Mouse (Mus musculus) limb, embryonic 12.5 days (tissue): ENCODE measurements around the gene Nr2e3. TPM values are rescaled to one million over a fixed set of nuclear protein-coding genes. Genes with fewer than 3 reads are reported as not detected.

Experiments used
- ATAC-seq: fragments of 200-750 bp; cut with Nextera tagmentation; 2 replicates; pipeline ENCODE4 v1.8.0; 2017; ENCODE audit warnings: low read depth, moderate TSS enrichment; ENCODE audit not compliant: insufficient number of reproducible peaks, insufficient read depth, low FRiP score, low TSS enrichment
- H3K27ac ChIP-seq: fragments of 300-500 bp; sonication (generic); 2 replicates; pipeline ENCODE4 v1.5.1; 2016; ENCODE audit warnings: mild to moderate bottlenecking, moderate library complexity
- H3K27me3 ChIP-seq: fragments of 300-500 bp; sonication (generic); 2 replicates; pipeline ENCODE4 v1.6.1; 2016; ENCODE audit warnings: mild to moderate bottlenecking, moderate library complexity
- H3K36me3 ChIP-seq: fragments of 300-500 bp; sonication (generic); 2 replicates; pipeline ENCODE4 v1.6.1; 2016; ENCODE audit warnings: mild to moderate bottlenecking, moderate library complexity
- H3K4me1 ChIP-seq: fragments of 300-500 bp; sonication (generic); replicated peaks from 2 replicates; pipeline ENCODE4 v1.6.1; 2016
- H3K4me2 ChIP-seq: fragments of 300-500 bp; sonication (generic); 2 replicates; pipeline ENCODE4 v1.6.1; 2016; ENCODE audit warnings: mild to moderate bottlenecking, moderate library complexity
- H3K4me3 ChIP-seq: fragments of 300-500 bp; sonication (generic); replicated peaks from 2 replicates; pipeline ENCODE4 v1.5.1; 2016; ENCODE audit warnings: mild to moderate bottlenecking
- H3K9ac ChIP-seq: fragments of 300-500 bp; sonication (generic); replicated peaks from 2 replicates; pipeline ENCODE4 v1.6.1; 2016; ENCODE audit warnings: mild to moderate bottlenecking, moderate library complexity
- H3K9me3 ChIP-seq: fragments of 300-500 bp; sonication (generic); 2 replicates; pipeline ENCODE4 v1.6.1; 2016; ENCODE audit warnings: mild to moderate bottlenecking, moderate library complexity
- WGBS: fragments of 180-500 bp; shearing (Covaris S2); methylation state at CpG from one replicate; pipeline ENCODE4 v1.1.7; 2016; 5-methylcytosine and 5-hydroxymethylcytosine counted together
- polyA plus RNA-seq: library from polyadenylated mRNA; unstranded; fragments of >200 nt; fragmentation: Nextera tagmentation; extraction: Ambion mirVana; gene quantifications from 2 replicates; pipeline ENCODE4 v1.2.1, GENCODE M21; 2016

Gene Nr2e3
- polyA plus RNA-seq, 1 experiment from 2014 or later, result 3.1 TPM

DNA sequence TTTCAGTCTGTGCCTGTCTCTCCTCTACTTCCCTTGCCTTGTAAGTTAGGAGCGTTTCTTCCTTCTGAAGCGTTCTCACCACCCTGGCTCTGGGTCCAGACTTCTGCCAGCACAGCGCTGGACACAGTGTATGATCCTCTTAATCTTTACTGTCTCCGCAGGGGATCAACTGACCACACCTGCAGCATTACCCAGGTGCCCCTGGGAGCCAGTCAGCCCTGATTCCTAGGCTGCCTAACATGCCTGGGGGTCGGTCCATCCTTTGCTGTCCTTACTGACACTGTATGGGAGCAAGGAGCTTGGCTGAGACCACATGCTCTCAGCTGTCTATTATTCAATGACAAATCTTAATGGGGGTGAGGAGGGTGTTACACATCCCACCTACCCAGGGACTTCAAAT lies 10.5 kb downstream of the Nr2e3 start:
- Histone ChIP-seq H3K4me1 (peaks cover 20% of the 10 kb centered on the region), H3K27me3 (no peaks in the 10 kb centered on the region), H3K9ac (no peak overlapping the region), H3K36me3 (no peaks in the 10 kb centered on the region), H3K4me2 (no peak overlapping the region), H3K27ac (no peak overlapping the region), H3K4me3 (no peak overlapping the region), H3K9me3 (no peaks in the 10 kb centered on the region)
- 82% methylated on average over 5 of the region's 5 CpGs for whole genome bisulfite sequencing
- no peak for ATAC-seq

DNA sequence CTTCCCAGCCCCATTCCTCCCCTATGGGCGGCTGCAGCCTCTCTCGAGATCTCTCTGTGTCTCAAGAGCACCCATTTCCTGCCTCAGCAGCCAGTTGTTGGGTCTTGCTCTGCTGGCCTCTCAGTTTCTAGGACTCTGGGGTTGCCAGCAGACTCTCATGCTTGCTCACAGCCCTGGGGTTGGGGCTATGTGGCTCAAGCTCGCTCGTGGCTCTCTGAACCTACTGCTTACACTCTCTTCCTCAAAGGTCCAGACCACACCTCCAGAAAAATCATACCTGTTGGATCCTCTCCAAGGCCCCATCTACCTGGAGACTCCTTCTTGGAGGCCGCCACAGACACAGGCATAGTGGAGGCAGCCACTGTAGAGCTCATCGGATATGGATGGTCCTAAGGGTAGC lies 10.9 kb downstream of the Nr2e3 start:
- no peaks in the 10 kb centered on the region for H3K27me3 ChIP-seq
- no peak overlapping the region for H3K4me3 ChIP-seq
- no peak for ATAC-seq
- no peaks in the 10 kb centered on the region for H3K9me3 ChIP-seq
- H3K4me1 ChIP-seq, result peaks cover 18% of the 10 kb centered on the region
- no peaks in the 10 kb centered on the region for H3K36me3 ChIP-seq
- no peak overlapping the region for H3K27ac ChIP-seq
- H3K9ac ChIP-seq, result no peak overlapping the region
- 79% methylated on average over 6 of the region's 6 CpGs for WGBS
- H3K4me2 ChIP-seq, result no peak overlapping the region

DNA sequence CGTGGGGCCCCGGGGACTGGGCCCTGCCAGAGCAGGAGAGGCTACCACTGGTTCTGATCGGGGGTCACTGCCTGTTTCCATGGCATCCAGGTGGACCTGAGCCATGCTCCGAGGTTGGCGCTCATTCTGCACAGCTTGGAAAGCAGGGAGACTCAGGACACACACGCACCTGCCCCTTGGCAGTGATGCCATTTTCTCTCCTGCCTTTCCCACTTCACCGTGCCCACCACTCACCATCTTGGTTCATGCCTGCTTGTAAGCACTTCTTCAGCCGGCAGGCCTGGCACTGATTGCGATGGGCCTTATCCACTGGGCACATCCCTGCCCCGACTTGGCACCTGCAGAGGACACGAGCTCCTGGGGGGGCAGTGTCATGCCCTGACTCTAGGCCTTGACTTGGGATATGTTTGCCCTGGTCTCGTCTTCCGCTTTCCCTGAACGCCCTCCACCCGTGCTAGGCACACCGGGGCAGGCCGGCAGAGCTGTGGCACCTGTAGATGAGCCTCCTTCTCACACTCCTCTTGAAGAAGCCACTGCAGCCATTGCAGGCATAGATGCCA lies 11.7 kb downstream of the Nr2e3 start:
- Histone ChIP-seq H3K9me3 (no peaks in the 10 kb centered on the region), H3K4me1 (peaks cover 16% of the 10 kb centered on the region), H3K27me3 (no peaks in the 10 kb centered on the region), H3K27ac (no peak overlapping the region), H3K9ac (no peak overlapping the region), H3K4me3 (no peak overlapping the region), H3K4me2 (no peak overlapping the region), H3K36me3 (no peaks in the 10 kb centered on the region)
- ATAC-seq, result no peak
- 86% methylated on average over 17 of the region's 17 CpGs for WGBS

DNA sequence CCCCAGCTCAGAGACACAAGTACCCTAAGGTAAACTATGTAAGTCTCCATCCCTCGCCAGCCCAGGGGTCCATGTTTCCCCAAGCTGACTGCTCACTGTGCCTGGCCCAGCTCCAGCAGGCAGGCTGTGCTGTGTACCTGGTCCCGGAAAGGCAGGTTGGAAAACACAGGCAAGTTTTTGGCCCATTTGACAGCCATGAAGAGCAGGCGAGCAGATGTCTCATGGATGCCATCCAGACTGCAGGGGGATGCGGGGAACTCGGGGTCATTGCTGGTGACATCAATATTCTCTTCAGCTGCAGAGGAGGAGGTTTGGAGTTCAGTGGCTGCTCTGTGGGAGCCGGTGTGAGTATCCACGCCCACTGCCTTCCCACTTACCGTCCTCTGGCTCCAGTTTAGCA lies 12.2 kb downstream of the Nr2e3 start:
- Histone ChIP-seq H3K4me3 (no peak overlapping the region), H3K9ac (no peak overlapping the region), H3K27ac (no peak overlapping the region), H3K9me3 (no peaks in the 10 kb centered on the region), H3K27me3 (no peaks in the 10 kb centered on the region), H3K36me3 (no peaks in the 10 kb centered on the region), H3K4me1 (peaks cover 13% of the 10 kb centered on the region; the same call in 1 of the 2 replicates), H3K4me2 (no peak overlapping the region)
- WGBS, result 70% methylated on average over 8 of the region's 8 CpGs
- ATAC-seq, result no peak

DNA sequence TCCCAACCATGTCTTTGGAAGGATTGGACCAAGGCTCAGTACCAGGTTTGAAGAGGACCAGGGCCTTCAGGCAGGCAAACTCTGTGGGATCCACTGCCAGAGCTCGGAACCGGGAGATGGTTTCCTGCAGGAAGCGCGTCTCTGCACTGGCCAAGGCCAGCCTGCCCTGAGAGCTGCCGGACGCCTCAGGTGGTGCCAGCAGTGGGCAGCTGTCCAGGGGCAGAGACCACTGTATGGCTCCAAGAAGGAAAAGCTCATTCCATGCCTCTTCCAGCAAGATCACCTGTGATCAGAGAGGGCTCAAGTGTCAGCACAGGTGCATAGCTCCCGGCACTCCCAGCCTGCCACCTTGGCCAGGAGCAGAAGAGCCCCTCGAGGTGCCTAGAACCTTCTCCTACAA lies 13.2 kb downstream of the Nr2e3 start:
- H3K27ac ChIP-seq, result no peak overlapping the region
- no peak overlapping the region for H3K4me2 ChIP-seq
- H3K36me3 ChIP-seq, result no peaks in the 10 kb centered on the region
- no peaks in the 10 kb centered on the region for H3K9me3 ChIP-seq
- peaks cover 17% of the 10 kb centered on the region for H3K4me1 ChIP-seq
- no peaks in the 10 kb centered on the region for H3K27me3 ChIP-seq
- H3K4me3 ChIP-seq, result no peak overlapping the region
- WGBS, result 87% methylated on average over 8 of the region's 8 CpGs
- no peak for ATAC-seq
- no peak overlapping the region for H3K9ac ChIP-seq

DNA sequence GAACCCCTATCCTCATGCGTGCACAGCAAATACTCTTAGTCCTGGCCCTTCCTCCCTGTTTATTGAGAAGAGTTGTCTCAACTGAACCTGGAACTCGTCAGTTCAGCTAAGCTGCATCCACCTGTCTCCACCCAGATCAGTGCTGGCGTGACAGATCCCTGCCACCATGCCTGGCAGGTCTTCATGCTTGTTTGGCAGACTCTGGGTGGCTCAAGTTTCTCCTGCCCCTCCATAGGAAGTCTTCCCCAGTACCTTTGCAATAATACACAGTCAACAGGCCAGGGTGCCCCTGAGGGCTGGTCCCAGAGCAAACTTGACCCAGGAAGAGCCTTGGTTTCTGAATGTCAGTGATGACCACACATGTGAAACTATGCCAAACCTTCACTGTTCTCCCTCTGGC lies 15.2 kb downstream of the Nr2e3 start:
- Histone ChIP-seq H3K4me3 (no peak overlapping the region), H3K27me3 (no peaks in the 10 kb centered on the region), H3K27ac (no peak overlapping the region), H3K36me3 (no peaks in the 10 kb centered on the region), H3K9ac (no peak overlapping the region), H3K9me3 (no peaks in the 10 kb centered on the region), H3K4me2 (no peak overlapping the region), H3K4me1 (peaks cover 28% of the 10 kb centered on the region)
- ATAC-seq, result no peak
- WGBS, result 64% methylated on average over 3 of the region's 3 CpGs

DNA sequence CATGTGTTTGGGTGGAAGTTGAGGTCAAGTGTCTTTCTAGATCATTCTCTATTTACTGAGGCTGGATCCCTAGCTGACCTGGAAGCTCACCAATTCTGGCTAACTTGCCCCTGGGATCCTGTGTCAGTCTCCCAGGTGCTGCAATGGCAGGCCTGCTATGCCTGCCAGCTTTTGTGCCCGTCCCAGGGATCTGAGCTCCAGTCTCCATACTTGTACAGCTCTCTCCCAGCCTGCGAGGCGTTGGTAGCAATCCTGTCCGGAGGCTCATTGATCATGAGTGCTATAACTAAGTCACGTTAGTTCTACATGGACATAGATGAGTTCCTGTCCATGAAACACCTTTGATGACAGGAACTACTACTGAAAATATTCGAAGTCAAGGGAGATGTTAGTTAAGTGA lies 16.6 kb downstream of the Nr2e3 start:
- no peak overlapping the region for H3K9ac ChIP-seq
- peaks cover 36% of the 10 kb centered on the region for H3K4me1 ChIP-seq
- no peak for ATAC-seq
- H3K4me3 ChIP-seq, result no peak overlapping the region
- H3K36me3 ChIP-seq, result no peaks in the 10 kb centered on the region
- 89% methylated on average over 6 of the region's 6 CpGs for WGBS
- no peaks in the 10 kb centered on the region for H3K9me3 ChIP-seq
- no peak overlapping the region for H3K27ac ChIP-seq
- no peak overlapping the region for H3K4me2 ChIP-seq
- no peaks in the 10 kb centered on the region for H3K27me3 ChIP-seq

DNA sequence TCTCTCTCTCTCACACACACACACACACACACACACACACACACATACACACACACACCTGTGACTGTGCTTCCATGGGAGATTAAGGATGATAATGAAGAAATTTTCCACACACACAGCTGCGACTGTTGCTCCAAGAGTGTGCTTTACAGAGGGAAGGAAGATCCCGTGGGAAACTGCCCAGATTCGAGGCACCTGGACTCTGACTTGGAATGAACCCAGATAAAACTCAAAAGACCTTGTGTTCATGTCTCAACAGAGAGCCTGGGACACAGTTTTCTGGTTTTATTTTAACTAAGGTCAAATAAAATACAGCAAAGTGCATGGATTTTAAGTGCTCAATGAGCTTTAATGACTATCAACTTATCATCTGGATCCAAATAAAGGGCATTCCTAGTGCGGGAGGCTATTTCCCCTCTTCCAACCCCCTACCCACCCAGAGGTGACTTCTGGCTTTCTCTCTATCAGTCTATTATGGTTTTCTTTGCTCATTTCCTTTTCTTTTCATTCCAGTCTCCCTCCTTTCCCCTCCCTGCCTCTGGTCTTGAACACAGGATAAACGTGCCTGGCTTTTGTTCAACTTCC lies 17.9 kb downstream of the Nr2e3 start:
- Histone ChIP-seq H3K9me3 (no peaks in the 10 kb centered on the region), H3K4me3 (no peak overlapping the region), H3K4me1 (peaks cover 39% of the 10 kb centered on the region), H3K36me3 (no peaks in the 10 kb centered on the region), H3K4me2 (no peak overlapping the region), H3K27ac (peak overlapping the region; percentile 37; the same call in 1 of the 2 replicates), H3K9ac (no peak overlapping the region), H3K27me3 (no peaks in the 10 kb centered on the region)
- WGBS, result 47% methylated on average over 5 of the region's 5 CpGs
- no peak for ATAC-seq

DNA sequence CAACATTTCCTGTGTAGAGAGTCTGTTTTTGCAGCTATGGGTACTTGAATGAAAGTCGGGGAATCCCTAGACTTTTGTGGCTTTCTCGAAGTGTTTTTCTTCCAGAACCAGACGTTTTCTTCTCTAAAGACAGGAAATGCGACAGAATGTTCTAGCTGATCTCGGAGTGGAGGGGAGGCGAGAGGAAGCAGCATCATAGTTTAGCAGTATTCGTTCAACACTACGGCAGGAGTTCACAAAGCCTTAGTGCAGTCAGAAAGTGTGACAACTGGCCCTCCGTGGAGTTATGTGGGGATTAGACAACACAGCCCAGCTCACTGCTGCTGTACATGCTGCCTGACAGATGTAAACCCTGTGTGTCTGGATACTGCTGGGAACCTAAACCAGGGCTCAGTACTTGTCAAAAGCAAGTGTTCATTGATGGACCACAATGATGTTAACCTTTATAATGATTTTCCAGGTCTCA lies 18.5 kb downstream of the Nr2e3 start:
- no peak for ATAC-seq
- H3K9me3 ChIP-seq, result no peaks in the 10 kb centered on the region
- no peak overlapping the region for H3K9ac ChIP-seq
- no peaks in the 10 kb centered on the region for H3K27me3 ChIP-seq
- peaks cover 39% of the 10 kb centered on the region for H3K4me1 ChIP-seq
- H3K4me3 ChIP-seq, result no peak overlapping the region
- H3K4me2 ChIP-seq, result no peak overlapping the region
- 53% methylated on average over 9 of the region's 9 CpGs for WGBS
- H3K27ac ChIP-seq, result peak overlapping the region; percentile 54; the same call in 1 of the 2 replicates
- H3K36me3 ChIP-seq, result no peaks in the 10 kb centered on the region

DNA sequence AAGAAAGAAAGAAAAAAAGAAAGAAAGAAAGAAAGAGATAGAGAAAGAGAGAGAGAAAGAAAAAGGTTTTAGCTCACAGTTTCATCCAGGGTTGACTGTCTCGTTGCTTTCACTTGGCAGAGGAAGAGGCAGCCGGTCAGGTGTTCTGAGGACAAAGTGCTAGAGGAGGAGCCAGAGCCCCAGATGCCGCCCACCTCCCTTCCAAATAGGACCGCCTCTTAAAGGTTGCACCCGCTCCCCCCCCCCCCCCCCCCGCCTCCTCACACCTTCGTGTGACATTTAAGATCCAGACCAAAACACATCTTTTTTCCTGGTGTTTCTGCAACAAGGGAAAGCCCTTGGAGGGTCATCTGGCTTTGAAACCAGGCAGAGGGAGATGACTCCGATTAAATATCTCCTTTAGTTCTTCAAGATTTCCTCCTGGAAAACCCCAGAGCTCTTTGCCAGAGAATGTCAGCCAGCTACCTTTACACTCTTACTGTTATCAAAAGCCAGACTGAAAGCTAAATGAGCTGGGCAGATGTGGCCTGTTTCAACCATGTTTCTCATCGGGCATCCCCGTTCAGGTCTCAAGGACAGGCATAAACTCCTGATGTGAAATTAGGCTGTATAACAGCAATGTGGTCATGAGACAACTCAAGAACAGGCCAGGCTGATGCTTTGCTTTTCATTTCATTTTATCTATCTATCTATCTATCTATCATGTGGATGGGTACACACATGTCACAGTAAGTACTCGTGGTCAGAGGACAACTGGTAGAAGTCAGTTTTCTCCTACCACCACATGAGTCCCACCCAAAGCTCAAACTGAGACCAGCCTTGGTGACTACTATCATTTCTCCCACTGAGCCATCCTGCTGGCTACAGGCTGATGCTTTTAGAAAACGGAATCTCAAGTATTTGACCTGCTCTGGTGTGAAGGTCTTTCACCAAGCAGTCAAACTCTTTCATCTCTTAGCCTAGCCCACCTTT lies 19.3 kb downstream of the Nr2e3 start:
- Histone ChIP-seq H3K9ac (no peak overlapping the region), H3K27ac (peak overlapping the region; percentile 54; the same call in 1 of the 2 replicates)

DNA sequence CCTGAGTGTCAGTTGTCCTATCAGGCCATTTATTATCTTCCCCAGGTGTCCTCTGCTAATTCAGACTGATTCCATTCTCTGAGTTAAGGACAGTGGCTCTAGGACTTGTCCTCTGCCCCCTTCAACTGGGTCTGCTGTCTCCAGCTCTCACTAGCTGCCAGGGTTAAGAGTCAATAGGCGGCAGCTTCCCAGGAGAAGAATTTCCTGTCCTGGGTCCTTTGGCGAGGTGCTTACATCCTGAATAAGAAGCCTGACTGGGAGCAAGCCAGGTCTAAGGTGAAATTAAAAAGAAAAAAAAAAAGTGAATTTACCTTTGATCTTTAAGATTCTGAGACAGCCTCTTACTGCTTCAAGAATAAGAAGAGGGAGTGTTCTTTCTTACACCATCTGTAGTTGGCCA lies 20.8 kb downstream of the Nr2e3 start:
- H3K9ac ChIP-seq, result no peak overlapping the region
- no peak overlapping the region for H3K4me2 ChIP-seq
- H3K4me3 ChIP-seq, result no peak overlapping the region
- H3K27ac ChIP-seq, result peak overlapping the region; percentile 26; the same call in 1 of the 2 replicates
- no peaks in the 10 kb centered on the region for H3K36me3 ChIP-seq
- H3K4me1 ChIP-seq, result peaks cover 39% of the 10 kb centered on the region
- H3K27me3 ChIP-seq, result no peaks in the 10 kb centered on the region
- 43% methylated on average over 2 of the region's 2 CpGs for WGBS
- ATAC-seq, result no peak
- no peaks in the 10 kb centered on the region for H3K9me3 ChIP-seq

More for the DNA sequence above, 19.3 kb downstream of the Nr2e3 start:
- no peak overlapping the region for H3K4me2 ChIP-seq
- H3K4me1 ChIP-seq, result peaks cover 39% of the 10 kb centered on the region
- no peak for ATAC-seq
- no peaks in the 10 kb centered on the region for H3K27me3 ChIP-seq
- no peaks in the 10 kb centered on the region for H3K36me3 ChIP-seq
- H3K9me3 ChIP-seq, result no peaks in the 10 kb centered on the region
- H3K4me3 ChIP-seq, result no peak overlapping the region
- 56% methylated on average over 12 of the region's 12 CpGs for WGBS
